Mouse (Mus musculus): ENCODE measurements at regions not wholly inside any gene's neighbourhood (a gene's known extent, or its start where the extent isn't known, plus 50 kb on each side); places are given as distances from the start of the nearest gene placed in this dataset.

GRCm38 (mm10) chr1:73428101-73428500, 412.4 kb upstream of the Tnp1 start:
- no peak for DNase-seq

- no peak for DNase-seq
Measured at GRCm38 (mm10) chr1:73425049-73425448, 409.3 kb upstream of the Tnp1 start.

- no peak for DNase-seq
Measured at GRCm38 (mm10) chr1:73418196-73418595, 402.5 kb upstream of the Tnp1 start.

GRCm38 (mm10) chr1:73411452-73411851, 395.7 kb upstream of the Tnp1 start:
- no peak for DNase-seq

- no peak for DNase-seq
Measured at GRCm38 (mm10) chr1:73399178-73399577, 383.5 kb upstream of the Tnp1 start.

- no peak for DNase-seq
Measured at GRCm38 (mm10) chr1:73395034-73395433, 379.3 kb upstream of the Tnp1 start.

GRCm38 (mm10) chr1:73394466-73394865, 378.8 kb upstream of the Tnp1 start:
- no peak for DNase-seq

GRCm38 (mm10) chr1:73392077-73392476, 376.4 kb upstream of the Tnp1 start:
- DNase-seq, result no peak

- no peak for DNase-seq
Measured at GRCm38 (mm10) chr1:73389976-73390375, 374.3 kb upstream of the Tnp1 start.

GRCm38 (mm10) chr1:73389174-73389573, 373.5 kb upstream of the Tnp1 start:
- DNase-seq, result no peak

GRCm38 (mm10) chr1:73381578-73381977, 365.9 kb upstream of the Tnp1 start:
- DNase-seq, result no peak

GRCm38 (mm10) chr1:73374531-73375375, 359.0 kb upstream of the Tnp1 start:
- DNase-seq, result no peak

GRCm38 (mm10) chr1:73368222-73368621, 352.5 kb upstream of the Tnp1 start:
- DNase-seq, result no peak

GRCm38 (mm10) chr1:73365842-73366241, 350.1 kb upstream of the Tnp1 start:
- no peak for DNase-seq

- DNase-seq, result no peak
Measured at GRCm38 (mm10) chr1:73364300-73364683, 348.6 kb upstream of the Tnp1 start.

- DNase-seq, result no peak
Measured at GRCm38 (mm10) chr1:73363549-73364299, 348.0 kb upstream of the Tnp1 start.

- DNase-seq, result peak; percentile 64
Measured at GRCm38 (mm10) chr1:73362122-73362521, 346.4 kb upstream of the Tnp1 start.

GRCm38 (mm10) chr1:73361300-73361699, 345.6 kb upstream of the Tnp1 start:
- no peak for DNase-seq

GRCm38 (mm10) chr1:73354447-73354846, 338.7 kb upstream of the Tnp1 start:
- no peak for DNase-seq

- no peak for DNase-seq
Measured at GRCm38 (mm10) chr1:73348476-73348875, 332.8 kb upstream of the Tnp1 start.

- DNase-seq, result no peak
Measured at GRCm38 (mm10) chr1:73344587-73344986, 328.9 kb upstream of the Tnp1 start.

- peak; percentile 15 for DNase-seq
Measured at GRCm38 (mm10) chr1:73341911-73342310, 326.2 kb upstream of the Tnp1 start.

GRCm38 (mm10) chr1:73337401-73337800, 321.7 kb upstream of the Tnp1 start:
- no peak for DNase-seq

- DNase-seq, result no peak
Measured at GRCm38 (mm10) chr1:73309556-73309955, 293.8 kb upstream of the Tnp1 start.
